Mouse (Mus musculus) monocyte, adult 5-6 weeks (primary cell): Measurements from ENCODE around the gene Grk1. TPM values are rescaled to one million over a fixed set of nuclear protein-coding genes. Genes with fewer than 3 reads are reported as not detected.

Experiments
- ATAC-seq: fragments of 153-309, 156-312 bp; replicated peaks from 2 replicates; pipeline ENCODE4 v1.8.0; 2017; ENCODE audit warnings: mild to moderate bottlenecking; ENCODE audit not compliant: low TSS enrichment, insufficient number of reproducible peaks, severe bottlenecking, poor library complexity, low FRiP score
- total RNA-seq: library from RNA; stranded (forward); fragments of 200-1000, 200-491, 200-594 nt; gene quantifications from 3 replicates; pipeline ENCODE4 v1.2.3, GENCODE M21; 2017

Gene Grk1
- total RNA-seq, 1 experiment from 2014 or later, result not detected

GRCm38 (mm10) chr8:13419111-13419639 is 14.3 kb downstream of the Grk1 start:
- no peak for ATAC-seq

- no peak for ATAC-seq
Observed at GRCm38 (mm10) chr8:13420970-13421369, 16.1 kb downstream of the Grk1 start.

GRCm38 (mm10) chr8:13427351-13427750 is 22.5 kb downstream of the Grk1 start:
- no peak for ATAC-seq

- ATAC-seq, result no peak
Observed at GRCm38 (mm10) chr8:13428156-13428555, 23.3 kb downstream of the Grk1 start.

GRCm38 (mm10) chr8:13430412-13430811 is 25.5 kb downstream of the Grk1 start:
- no peak for ATAC-seq

- no peak for ATAC-seq
Observed at GRCm38 (mm10) chr8:13430866-13431265, 26.0 kb downstream of the Grk1 start.

- no peak for ATAC-seq
Observed at GRCm38 (mm10) chr8:13433130-13433529, 28.2 kb downstream of the Grk1 start.

- no peak for ATAC-seq
Observed at GRCm38 (mm10) chr8:13434889-13435288, 30.0 kb downstream of the Grk1 start, which contains the start of gene Tmem255b. Tmem255b (plus strand) TSS chr8:13435189.

DNA sequence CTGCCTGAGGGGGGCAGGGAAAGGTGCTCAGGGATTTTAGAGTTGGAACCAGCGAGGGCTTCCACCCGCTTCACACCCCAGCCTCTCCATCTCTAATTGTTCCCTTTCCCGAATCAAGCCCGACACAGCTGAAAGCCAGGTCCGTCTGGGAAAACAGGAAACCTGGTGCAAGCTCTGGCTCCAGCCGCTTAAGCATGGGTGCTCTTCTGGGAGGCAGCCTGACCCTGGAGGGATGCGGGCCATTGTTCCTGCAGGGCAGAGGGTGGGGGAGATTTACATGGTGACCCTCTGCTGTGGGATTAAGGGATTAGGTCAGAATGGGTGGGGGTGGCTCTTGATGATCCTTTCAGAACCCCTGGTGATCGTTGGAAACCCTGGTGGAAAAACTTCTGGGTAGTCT is 31.2 kb downstream of the Grk1 start:
- no peak for ATAC-seq

- no peak for ATAC-seq
Observed at GRCm38 (mm10) chr8:13437531-13437930, 32.6 kb downstream of the Grk1 start.

- no peak for ATAC-seq
Observed at GRCm38 (mm10) chr8:13442152-13442551, 37.3 kb downstream of the Grk1 start.

DNA sequence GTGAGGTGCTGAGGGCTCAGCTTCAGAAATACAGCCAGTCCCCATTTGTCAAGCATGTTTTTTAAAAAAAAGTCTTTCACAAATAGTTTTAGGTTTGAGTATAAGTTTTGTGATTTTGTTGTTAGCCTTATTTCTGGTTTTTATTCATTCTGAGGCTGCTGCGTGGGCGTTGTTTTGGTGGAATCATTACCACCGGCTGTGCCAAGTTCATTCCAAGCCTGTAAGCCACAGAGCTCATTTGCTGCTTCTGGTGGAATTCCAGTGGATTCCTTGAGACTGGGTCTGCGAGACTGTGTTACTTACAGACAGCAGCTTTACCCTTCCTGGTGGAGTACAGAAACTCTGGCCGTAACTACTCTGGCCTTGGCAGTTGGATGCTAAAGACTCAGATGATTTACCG is 41.6 kb downstream of the Grk1 start:
- ATAC-seq, result no peak

DNA sequence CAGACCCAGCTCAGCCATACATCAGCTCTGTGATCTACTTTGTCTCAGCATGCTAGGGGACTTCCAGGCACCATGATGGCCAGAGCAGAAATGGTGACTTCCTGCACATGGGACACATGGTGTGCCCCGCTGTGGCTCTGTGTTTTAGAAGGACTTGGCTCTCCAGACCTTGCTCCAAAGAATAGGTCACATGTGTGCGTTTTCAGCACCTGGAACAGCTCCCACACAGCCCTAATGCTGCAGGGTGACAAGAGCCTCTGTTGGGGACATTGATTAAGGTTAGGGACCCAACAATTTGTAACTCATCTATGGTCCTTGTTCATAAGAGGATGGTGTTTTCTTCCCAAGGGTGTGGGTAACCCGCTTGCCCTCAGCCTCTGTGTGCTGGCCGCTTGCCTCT is 43.3 kb downstream of the Grk1 start:
- ATAC-seq, result no peak

- ATAC-seq, result no peak
Observed at GRCm38 (mm10) chr8:13451747-13452277, 46.9 kb downstream of the Grk1 start.

- no peak for ATAC-seq
Observed at GRCm38 (mm10) chr8:13454341-13455113, 49.6 kb downstream of the Grk1 start.

GRCm38 (mm10) chr8:13455295-13455694 is 50.4 kb downstream of the Grk1 start:
- no peak for ATAC-seq

DNA sequence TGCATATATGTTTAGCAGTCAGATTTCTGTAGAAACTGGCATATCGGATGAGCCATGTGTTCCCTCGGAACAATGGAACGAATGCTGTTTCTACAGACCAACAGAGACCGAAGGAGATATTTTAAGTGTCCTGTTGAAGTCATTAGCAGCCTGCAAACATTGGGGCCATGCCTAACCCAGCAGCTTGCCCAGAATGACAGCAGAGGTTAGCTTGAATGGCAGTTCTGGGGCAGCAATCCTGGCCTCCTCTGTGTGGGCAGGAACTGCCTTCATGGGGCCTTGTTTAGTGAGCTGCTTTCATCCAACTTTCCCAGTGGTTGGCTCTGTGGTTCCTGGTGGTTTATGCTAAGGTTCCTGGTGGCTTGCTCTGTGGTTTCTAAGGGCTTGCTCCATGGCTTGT is 54.5 kb downstream of the Grk1 start:
- ATAC-seq, result no peak

GRCm38 (mm10) chr8:13461085-13461765 is 56.3 kb downstream of the Grk1 start:
- ATAC-seq, result no peak

DNA sequence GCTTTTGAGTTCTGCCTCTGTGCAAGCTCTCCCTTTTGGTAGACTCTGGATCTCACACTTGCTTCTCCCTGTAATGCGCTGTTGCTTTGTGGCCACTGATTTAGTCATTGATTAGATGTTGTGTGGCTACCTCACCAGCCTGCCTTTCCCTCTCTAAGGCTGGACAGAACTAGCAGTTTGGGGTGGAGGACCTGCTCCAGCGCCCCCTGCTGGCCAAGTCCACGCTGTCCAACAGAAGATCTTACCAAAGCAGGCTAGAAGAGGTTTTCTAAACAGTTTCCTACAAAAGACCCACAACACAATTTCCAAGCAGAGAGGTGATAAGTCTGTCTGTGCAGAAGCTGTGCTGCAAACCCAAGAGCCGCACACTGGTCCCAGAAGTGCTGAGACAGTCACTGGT is 57.0 kb downstream of the Grk1 start:
- ATAC-seq, result no peak

GRCm38 (mm10) chr8:13462392-13462791 is 57.5 kb downstream of the Grk1 start:
- no peak for ATAC-seq
